Mouse (Mus musculus) kidney, embryonic 15.5 days (tissue): ENCODE measurements around the gene Aurkaip1. TPM values are rescaled to one million over a fixed set of nuclear protein-coding genes. Genes with fewer than 3 reads are reported as not detected.
A peak's percentile ranks its signal among the peaks of the same experiment; 100 is the strongest.

Experiments used
- ATAC-seq: fragments of 200-750 bp; cut with Nextera tagmentation; replicated peaks from 2 replicates; pipeline ENCODE4 v1.8.0; 2017; ENCODE audit warnings: moderate TSS enrichment; ENCODE audit not compliant: low FRiP score
- H3K27ac ChIP-seq: fragments of 300-500 bp; sonication (generic); 2 replicates; pipeline ENCODE4 v1.5.1; 2015; ENCODE audit warnings: mild to moderate bottlenecking, inconsistent platforms
- H3K27me3 ChIP-seq: fragments of 300-500 bp; sonication (generic); 2 replicates; pipeline ENCODE4 v1.6.1; 2015; ENCODE audit warnings: inconsistent platforms
- H3K36me3 ChIP-seq: fragments of 300-500 bp; sonication (generic); 2 replicates; pipeline ENCODE4 v1.6.1; 2015; ENCODE audit warnings: inconsistent platforms
- H3K4me1 ChIP-seq: fragments of 300-500 bp; sonication (generic); 2 replicates; pipeline ENCODE4 v1.6.1; 2015; ENCODE audit warnings: inconsistent platforms
- H3K4me2 ChIP-seq: fragments of 300-500 bp; sonication (generic); 2 replicates; pipeline ENCODE4 v1.6.1; 2015; ENCODE audit warnings: moderate library complexity, mild to moderate bottlenecking, inconsistent platforms
- H3K4me3 ChIP-seq: fragments of 300-500 bp; sonication (generic); replicated peaks from 2 replicates; pipeline ENCODE4 v1.5.1; 2015; ENCODE audit warnings: mild to moderate bottlenecking, inconsistent platforms
- H3K9ac ChIP-seq: fragments of 300-500 bp; sonication (generic); 2 replicates; pipeline ENCODE4 v1.6.1; 2015; ENCODE audit warnings: mild to moderate bottlenecking, inconsistent platforms
- H3K9me3 ChIP-seq: fragments of 300-500 bp; sonication (generic); replicated peaks from 2 replicates; pipeline ENCODE4 v1.6.1; 2016; ENCODE audit warnings: inconsistent platforms
- WGBS: fragments of 180-500 bp; shearing (Covaris S2); methylation state at CpG from one replicate; pipeline ENCODE4 v1.1.7; 2015; ENCODE audit warnings: mixed read lengths; 5-methylcytosine and 5-hydroxymethylcytosine counted together
- microRNA-seq: library from miRNA; unstranded; fragments of <30 nt; microRNA quantifications from one replicate; pipeline ENCODE4, GENCODE M21; 2016
- polyA plus RNA-seq: library from polyadenylated mRNA; unstranded; fragments of >200 nt; fragmentation: Nextera tagmentation; extraction: Ambion mirVana; gene quantifications from 2 replicates; pipeline ENCODE4 v1.2.1, GENCODE M21; 2015

Aurkaip1 gene
- polyA plus RNA-seq, 1 experiment from 2014 or later, result 149 TPM

DNA sequence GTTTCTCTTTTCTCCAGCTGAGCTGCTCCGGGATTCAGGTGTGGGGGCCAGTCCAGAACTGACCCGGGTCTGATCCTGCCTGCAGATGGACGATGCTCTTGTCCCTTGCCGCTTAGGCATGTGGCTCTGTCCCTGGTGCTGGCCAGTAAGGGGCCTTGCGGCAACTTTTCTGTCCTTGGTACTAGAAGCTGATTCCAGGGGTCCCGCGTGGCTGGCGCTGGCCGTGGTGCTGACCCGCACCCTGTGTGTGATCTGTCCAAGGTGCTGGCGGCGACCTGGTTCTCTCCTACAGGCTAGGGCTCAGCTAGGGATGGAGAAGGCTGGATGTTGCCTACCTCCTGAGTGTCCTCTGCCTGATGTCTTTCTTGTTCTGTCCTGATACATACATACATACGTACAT, 28.2 kb downstream of the Aurkaip1 start:
- H3K4me1 ChIP-seq, result no peaks in the 10 kb centered on the region
- H3K9ac ChIP-seq, result no peak overlapping the region
- H3K4me3 ChIP-seq, result no peak overlapping the region
- 20% methylated on average over 13 of the region's 13 CpGs for WGBS
- H3K4me2 ChIP-seq, result no peak overlapping the region
- H3K27ac ChIP-seq, result no peak overlapping the region
- H3K36me3 ChIP-seq, result peaks cover 65% of the 10 kb centered on the region
- ATAC-seq, result peak; percentile 68
- H3K27me3 ChIP-seq, result no peaks in the 10 kb centered on the region
- H3K9me3 ChIP-seq, result no peaks in the 10 kb centered on the region

DNA sequence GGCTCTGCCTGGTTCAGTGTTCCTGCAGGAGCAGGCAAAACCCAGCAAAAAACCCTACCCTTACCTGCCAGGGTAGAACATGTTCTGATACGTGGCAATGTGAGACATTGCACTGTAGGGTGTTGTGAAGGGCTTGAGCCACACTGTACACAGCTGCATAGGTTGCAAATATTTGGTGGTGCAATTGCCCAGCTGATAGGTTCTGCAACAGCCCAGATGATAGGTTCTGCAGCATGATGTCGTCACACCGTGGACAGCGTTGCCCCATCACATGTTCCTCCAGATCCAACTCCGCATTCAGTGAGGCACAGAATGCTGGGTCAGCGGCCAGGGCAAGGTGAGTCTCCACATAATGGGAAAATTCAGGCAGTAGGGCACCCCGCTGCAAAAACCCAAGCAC, 30.7 kb downstream of the Aurkaip1 start:
- no peaks in the 10 kb centered on the region for H3K9me3 ChIP-seq
- H3K36me3 ChIP-seq, result peaks cover 61% of the 10 kb centered on the region
- no peak overlapping the region for H3K4me2 ChIP-seq
- H3K4me3 ChIP-seq, result no peak overlapping the region
- 88% methylated on average over 7 of the region's 7 CpGs for WGBS
- ATAC-seq, result no peak
- H3K4me1 ChIP-seq, result no peaks in the 10 kb centered on the region
- no peak overlapping the region for H3K9ac ChIP-seq
- H3K27me3 ChIP-seq, result no peaks in the 10 kb centered on the region
- H3K27ac ChIP-seq, result no peak overlapping the region

DNA sequence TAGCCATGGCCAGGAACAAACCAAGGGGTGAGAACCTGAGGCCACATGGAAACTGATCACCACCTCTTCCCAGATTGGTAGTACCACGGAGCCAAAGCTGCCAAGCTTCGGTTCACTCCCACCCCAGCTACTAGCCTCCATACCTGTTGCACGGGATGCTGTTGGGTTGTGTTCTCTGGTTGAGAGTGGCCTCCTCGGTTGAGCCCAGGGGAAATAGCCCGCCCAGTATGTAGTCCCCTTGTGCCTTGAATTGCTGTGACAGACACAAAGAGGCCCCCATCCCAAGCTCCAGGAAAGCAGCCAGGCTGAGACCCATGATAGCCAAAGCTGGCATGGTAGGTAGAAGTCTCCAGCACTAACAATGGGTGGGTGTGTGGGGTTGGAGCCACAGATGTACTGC, 31.9 kb downstream of the Aurkaip1 start, which contains the start of gene Tas1r3:
TSS of gene Tas1r3 (minus strand) at position 362 of the 400 bp plus-strand sequence.
- Histone ChIP-seq H3K9me3 (no peaks in the 10 kb centered on the region), H3K27me3 (no peaks in the 10 kb centered on the region), H3K4me3 (no peak within 1 kb of the TSS), H3K4me2 (no peak within 1 kb of the TSS), H3K36me3 (peaks cover 51% of the 10 kb centered on the region), H3K4me1 (no peaks in the 10 kb centered on the region), H3K9ac (no peak within 1 kb of the TSS), H3K27ac (no peak within 1 kb of the TSS)
- 82% methylated on average over 5 of the region's 5 CpGs for WGBS
- ATAC-seq, result no peak

DNA sequence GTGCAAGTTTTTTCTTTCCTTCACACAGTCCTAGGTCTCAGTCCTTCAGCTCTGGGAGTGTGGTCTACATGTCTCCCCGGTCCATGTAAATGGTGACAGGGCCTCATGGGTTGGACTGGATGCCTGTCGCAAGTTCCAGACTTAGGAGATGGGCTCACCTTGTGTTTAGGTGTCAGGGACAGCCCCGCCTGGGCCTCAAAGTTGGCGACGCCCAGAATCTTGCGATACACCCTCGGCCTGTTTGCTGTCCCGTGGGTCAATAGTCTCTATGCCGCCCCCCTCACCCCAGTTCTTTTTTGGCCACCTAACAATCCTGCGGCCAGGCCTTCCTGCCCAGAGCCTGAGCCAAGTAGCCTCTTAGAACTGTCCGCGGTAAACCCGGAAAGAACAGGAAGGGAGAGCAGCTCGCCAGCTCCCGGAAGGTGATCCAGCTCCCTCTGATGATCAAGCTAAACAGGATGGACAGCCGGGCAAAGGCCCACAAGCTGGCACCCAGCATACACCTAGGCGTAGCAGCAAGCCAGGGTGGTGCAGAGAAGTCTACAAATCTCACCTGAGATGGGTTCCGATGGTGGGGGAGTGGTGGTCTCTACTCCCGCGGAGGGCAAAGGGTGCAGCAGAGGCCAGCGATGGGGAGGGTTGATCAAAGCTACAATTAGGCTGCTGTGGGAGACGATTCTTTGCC, 37.7 kb downstream of the Aurkaip1 start:
- ATAC-seq, result peak; percentile 55

GRCm38 (mm10) chr4:155869317-155870033, 38.4 kb downstream of the Aurkaip1 start, which contains the start of the genes Cptp and Ints11:
Gene Cptp (minus strand): TSS chr4:155869440.
Gene Ints11 (plus strand): TSS chr4:155869546.
- Histone ChIP-seq H3K4me1 (peaks cover 19% of the 10 kb centered on the region), H3K27me3 (no peaks in the 10 kb centered on the region), H3K36me3 (peaks cover 50% of the 10 kb centered on the region), H3K4me2 (peak within 1 kb of the TSS; percentile 90), H3K9ac (peak within 1 kb of the TSS; percentile 81), H3K9me3 (no peaks in the 10 kb centered on the region), H3K27ac (peak within 1 kb of the TSS; percentile 74), H3K4me3 (peak within 1 kb of the TSS; percentile 75)
- ATAC-seq, result peak; percentile 97
- under 1% methylated on average over 63 of the region's 63 CpGs for WGBS

More for the DNA sequence above, 37.7 kb downstream of the Aurkaip1 start:
- Histone ChIP-seq H3K9ac (peak overlapping the region; percentile 81), H3K4me1 (peaks cover 19% of the 10 kb centered on the region), H3K4me3 (peak overlapping the region; percentile 75), H3K27ac (peak overlapping the region; percentile 45; the same call in 1 of the 2 replicates), H3K36me3 (peaks cover 42% of the 10 kb centered on the region), H3K27me3 (no peaks in the 10 kb centered on the region), H3K9me3 (no peaks in the 10 kb centered on the region), H3K4me2 (peak overlapping the region; percentile 90)
- WGBS, result 10% methylated on average over 22 of the region's 22 CpGs

- Histone ChIP-seq H3K36me3 (peaks cover 51% of the 10 kb centered on the region), H3K4me3 (no peak overlapping the region), H3K4me2 (no peak overlapping the region), H3K9me3 (no peaks in the 10 kb centered on the region), H3K4me1 (peaks cover 19% of the 10 kb centered on the region), H3K27me3 (no peaks in the 10 kb centered on the region), H3K9ac (no peak overlapping the region), H3K27ac (no peak overlapping the region)
- no peak for ATAC-seq
- WGBS, result 91% methylated on average over 7 of the region's 7 CpGs
Measured at GRCm38 (mm10) chr4:155871404-155871803, 40.3 kb downstream of the Aurkaip1 start.

Small RNA genes lying within 50 kb of the gene (microRNA-seq; reads per million reads assigned to microRNA genes)
- not detected for gene Gm27743

Other genes starting within 250 kb of the Aurkaip1 start
- 9.6 and 10.4 TPM in 2 replicates for gene Slc35e2, start 229.9 kb upstream of the Aurkaip1 start, polyA plus RNA-seq
- 63.4 and 64.8 TPM in 2 replicates for gene Cdk11b, start 206.4 kb upstream of the Aurkaip1 start, polyA plus RNA-seq
- gene Gm10563, start 185.9 kb upstream of the Aurkaip1 start, polyA plus RNA-seq, result not detected in 2 replicates
- 51.7 and 68.7 TPM in 2 replicates for gene Mmp23, start 177.9 kb upstream of the Aurkaip1 start, polyA plus RNA-seq
- gene Mib2, start 162.1 kb upstream of the Aurkaip1 start, polyA plus RNA-seq, result 25.8 and 30.2 TPM in 2 replicates
- 4.9 and 5.3 TPM in 2 replicates for gene Fndc10, start 136.9 kb upstream of the Aurkaip1 start, polyA plus RNA-seq
- 144 and 145 TPM in 2 replicates for gene Ssu72, start 126.5 kb upstream of the Aurkaip1 start, polyA plus RNA-seq
- gene Tmem240, start 96.5 kb upstream of the Aurkaip1 start, polyA plus RNA-seq, result 0.50 and 1.0 TPM in 2 replicates
- 115 and 124 TPM in 2 replicates for gene Atad3a, start 70.2 kb upstream of the Aurkaip1 start, polyA plus RNA-seq
- gene Vwa1, start 56.6 kb upstream of the Aurkaip1 start, polyA plus RNA-seq, result 5.6 and 7.7 TPM in 2 replicates
- gene Tmem88b, start 45.4 kb upstream of the Aurkaip1 start, polyA plus RNA-seq, result 0.42 and 0.47 TPM in 2 replicates
- 0.19 and 0.34 TPM in 2 replicates for gene Ankrd65, start 40.8 kb upstream of the Aurkaip1 start, polyA plus RNA-seq
- gene Mrpl20, start 28.4 kb upstream of the Aurkaip1 start, polyA plus RNA-seq, result 217 and 226 TPM in 2 replicates
- gene Ccnl2, start 18.8 kb upstream of the Aurkaip1 start, polyA plus RNA-seq, result 158 and 173 TPM in 2 replicates
- gene Mxra8, start 8.4 kb downstream of the Aurkaip1 start, polyA plus RNA-seq, result 90.7 and 106 TPM in 2 replicates
- gene Dvl1, start 16.1 kb downstream of the Aurkaip1 start, polyA plus RNA-seq, result 5.2 and 5.3 TPM in 2 replicates
- gene Tas1r3, start 32.1 kb downstream of the Aurkaip1 start, polyA plus RNA-seq, result 0.18 and 0.19 TPM in 2 replicates
- 13.0 and 15.2 TPM in 2 replicates for gene Cptp, start 38.2 kb downstream of the Aurkaip1 start, polyA plus RNA-seq
- gene Ints11, start 38.3 kb downstream of the Aurkaip1 start, polyA plus RNA-seq, result 72.5 and 78.0 TPM in 2 replicates
- gene Pusl1, start 60.5 kb downstream of the Aurkaip1 start, polyA plus RNA-seq, result 47.7 and 52.1 TPM in 2 replicates
- 17.3 and 18.7 TPM in 2 replicates for gene Acap3, start 60.5 kb downstream of the Aurkaip1 start, polyA plus RNA-seq
- gene Ube2j2, start 112.6 kb downstream of the Aurkaip1 start, polyA plus RNA-seq, result 110 and 113 TPM in 2 replicates
- 118 and 121 TPM in 2 replicates for gene C1qtnf12, start 131.0 kb downstream of the Aurkaip1 start, polyA plus RNA-seq
- 17.5 and 18.1 TPM in 2 replicates for gene B3galt6, start 161.4 kb downstream of the Aurkaip1 start, polyA plus RNA-seq
- 158 and 161 TPM in 2 replicates for gene Sdf4, start 161.6 kb downstream of the Aurkaip1 start, polyA plus RNA-seq
- 0.72 and 0.78 TPM in 2 replicates for gene Tnfrsf4, start 182.6 kb downstream of the Aurkaip1 start, polyA plus RNA-seq
- gene Tnfrsf18, start 194.9 kb downstream of the Aurkaip1 start, polyA plus RNA-seq, result 1.7 and 2.4 TPM in 2 replicates
- gene Ttll10, start 228.1 kb downstream of the Aurkaip1 start, polyA plus RNA-seq, result 7.8 TPM in 2 replicates